Mouse (Mus musculus): ENCODE data around the gene St8sia1. TPM values are rescaled to one million over a fixed set of nuclear protein-coding genes. Genes with fewer than 3 reads are reported as not detected.

Gene St8sia1
- polyA plus RNA-seq, 1 experiment from 2014 or later: 1.4 TPM

DNA sequence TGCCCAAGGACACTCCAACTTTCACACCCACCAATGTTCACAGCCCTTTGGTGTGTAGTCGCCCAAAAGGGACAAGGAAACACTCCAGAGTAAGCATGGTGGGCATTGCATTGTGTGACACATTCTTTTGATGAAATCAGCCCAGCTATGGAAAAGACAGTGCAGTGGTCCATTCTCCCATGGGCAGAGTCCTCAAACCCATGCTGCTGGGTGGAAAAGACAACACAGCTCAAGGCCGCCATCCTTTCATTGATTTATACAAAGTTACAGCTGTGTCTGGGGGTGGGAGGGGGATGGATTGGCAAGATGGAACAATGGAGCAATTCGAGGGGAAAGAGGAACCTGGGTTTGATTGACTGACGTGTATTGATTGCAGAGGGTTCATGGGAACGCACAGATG lies 151.3 kb downstream of the St8sia1 start:
- Histone ChIP-seq H3K9me3 (ENCODE audit: control insufficient read depth, low read length) (no peaks in the 10 kb centered on the region), H3K27me3 (replicated peaks; ENCODE audit: control insufficient read depth, insufficient read depth, low read length) (no peaks in the 10 kb centered on the region), H3K36me3 (ENCODE audit: control insufficient read depth, insufficient read depth, low read length) (no peaks in the 10 kb centered on the region), H3K4me1 (ENCODE audit: control insufficient read depth, insufficient read depth, low read length) (peaks cover 6% of the 10 kb centered on the region; the same call in 1 of the 2 replicates), H3K4me2 (ENCODE audit: low read depth, low read length) (no peak overlapping the region), H3K4me3 (ENCODE audit: low read length) (no peak overlapping the region), H3K27ac (ENCODE audit: low read length) (no peak overlapping the region), H3K9ac (ENCODE audit: low read depth, low read length) (no peak overlapping the region)
- WGBS: 76% methylated on average over 5 of the region's 5 CpGs
- ATAC-seq: no peak

GRCm38 (mm10) chr6:142810239-142810638 lies 154.0 kb downstream of the St8sia1 start:
- Histone ChIP-seq H3K27me3 (replicated peaks; ENCODE audit: control insufficient read depth, insufficient read depth, low read length) (no peaks in the 10 kb centered on the region), H3K9me3 (ENCODE audit: control insufficient read depth, low read length) (no peaks in the 10 kb centered on the region), H3K36me3 (ENCODE audit: control insufficient read depth, insufficient read depth, low read length) (no peaks in the 10 kb centered on the region), H3K9ac (ENCODE audit: low read depth, low read length) (no peak overlapping the region), H3K4me3 (ENCODE audit: low read length) (no peak overlapping the region), H3K27ac (ENCODE audit: low read length) (no peak overlapping the region), H3K4me2 (ENCODE audit: low read depth, low read length) (no peak overlapping the region), H3K4me1 (ENCODE audit: control insufficient read depth, insufficient read depth, low read length) (peaks cover 6% of the 10 kb centered on the region; the same call in 1 of the 2 replicates)
- 76% methylated on average over 6 of the region's 6 CpGs for WGBS
- no peak for ATAC-seq

DNA sequence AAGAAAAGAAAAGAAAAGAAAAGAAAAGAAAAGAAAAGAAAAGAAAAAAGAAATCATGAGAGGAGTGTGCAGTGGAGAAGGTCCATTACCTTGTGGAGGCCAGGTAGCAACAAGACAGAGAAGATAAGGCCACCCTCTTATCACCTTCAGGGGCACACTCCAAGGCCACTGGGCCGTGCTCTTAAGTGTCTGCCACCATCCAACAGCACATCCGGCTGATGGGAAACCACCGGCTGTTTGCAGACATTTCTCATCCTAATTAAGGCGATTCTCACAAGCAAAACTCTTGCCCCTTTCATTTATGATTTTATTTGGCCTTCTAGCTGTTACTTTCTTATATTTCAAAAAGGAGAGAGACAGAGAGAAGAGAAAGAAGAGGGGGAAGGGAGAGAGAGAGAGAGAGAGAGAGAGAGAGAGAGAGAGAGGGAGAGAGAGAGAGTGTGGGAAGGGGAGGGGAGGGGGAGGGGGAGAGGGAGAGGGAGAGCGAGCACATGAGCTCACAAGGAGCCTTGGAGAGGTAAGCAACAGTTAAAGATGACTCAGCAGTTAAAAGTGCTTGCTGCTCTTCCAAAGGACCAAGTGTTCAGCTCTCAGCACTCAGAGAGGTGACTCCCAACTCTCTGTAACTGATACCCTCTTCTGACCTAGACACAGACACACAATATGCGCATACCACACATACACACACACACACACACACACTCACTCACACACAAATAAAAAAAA lies 154.7 kb downstream of the St8sia1 start:
- peak; percentile 81 for ATAC-seq
- Histone ChIP-seq H3K4me3 (ENCODE audit: low read length) (no peak overlapping the region), H3K9me3 (ENCODE audit: control insufficient read depth, low read length) (no peaks in the 10 kb centered on the region), H3K27me3 (replicated peaks; ENCODE audit: control insufficient read depth, insufficient read depth, low read length) (no peaks in the 10 kb centered on the region), H3K9ac (ENCODE audit: low read depth, low read length) (no peak overlapping the region), H3K4me1 (ENCODE audit: control insufficient read depth, insufficient read depth, low read length) (peaks cover 6% of the 10 kb centered on the region; the same call in 1 of the 2 replicates), H3K4me2 (ENCODE audit: low read depth, low read length) (no peak overlapping the region), H3K36me3 (ENCODE audit: control insufficient read depth, insufficient read depth, low read length) (no peaks in the 10 kb centered on the region), H3K27ac (ENCODE audit: low read length) (no peak overlapping the region)
- WGBS: 37% methylated on average over 6 of the region's 6 CpGs

DNA sequence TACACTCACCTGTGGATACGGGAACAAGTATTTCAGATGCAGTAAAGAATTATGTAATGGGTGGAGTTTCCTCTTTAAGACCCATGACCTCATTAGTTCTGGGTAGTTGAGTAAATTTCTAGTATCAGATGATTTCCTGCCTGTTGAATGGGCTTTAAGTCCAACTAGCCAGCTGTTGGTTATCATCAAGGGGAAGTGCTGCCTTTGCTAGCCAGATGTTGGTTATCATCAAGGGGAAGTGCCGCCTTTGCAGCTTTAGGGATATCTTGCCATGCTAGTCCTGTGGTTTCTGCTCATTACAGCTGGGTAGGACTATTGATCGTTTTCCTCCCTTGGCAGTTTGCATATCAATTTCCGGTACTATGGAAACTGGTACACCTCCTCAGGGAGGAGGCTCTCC lies 157.9 kb downstream of the St8sia1 start:
- Histone ChIP-seq H3K4me2 (ENCODE audit: low read depth, low read length) (no peak overlapping the region), H3K36me3 (ENCODE audit: control insufficient read depth, insufficient read depth, low read length) (no peaks in the 10 kb centered on the region), H3K4me3 (ENCODE audit: low read length) (no peak overlapping the region), H3K9ac (ENCODE audit: low read depth, low read length) (no peak overlapping the region), H3K9me3 (ENCODE audit: control insufficient read depth, low read length) (no peaks in the 10 kb centered on the region), H3K27me3 (replicated peaks; ENCODE audit: control insufficient read depth, insufficient read depth, low read length) (no peaks in the 10 kb centered on the region), H3K4me1 (ENCODE audit: control insufficient read depth, insufficient read depth, low read length) (no peaks in the 10 kb centered on the region), H3K27ac (ENCODE audit: low read length) (no peak overlapping the region)
- ATAC-seq: peak; percentile 19
- 73% methylated on average over 4 of the region's 4 CpGs for WGBS

GRCm38 (mm10) chr6:142804402-142804801 lies 159.8 kb downstream of the St8sia1 start, which contains the start of gene Sult6b2:
Gene Sult6b2 (minus strand): TSS chr6:142804502.
- Histone ChIP-seq H3K4me3 (ENCODE audit: low read length) (no peak within 1 kb of the TSS), H3K4me2 (ENCODE audit: low read depth, low read length) (no peak within 1 kb of the TSS), H3K9ac (ENCODE audit: low read depth, low read length) (no peak within 1 kb of the TSS), H3K27ac (ENCODE audit: low read length) (peak within 1 kb of the TSS; percentile 43), H3K36me3 (ENCODE audit: control insufficient read depth, insufficient read depth, low read length) (no peaks in the 10 kb centered on the region), H3K9me3 (ENCODE audit: control insufficient read depth, low read length) (no peaks in the 10 kb centered on the region), H3K4me1 (ENCODE audit: control insufficient read depth, insufficient read depth, low read length) (no peaks in the 10 kb centered on the region), H3K27me3 (replicated peaks; ENCODE audit: control insufficient read depth, insufficient read depth, low read length) (no peaks in the 10 kb centered on the region)
- peak; percentile 46 for ATAC-seq

GRCm38 (mm10) chr6:142802617-142803525 lies 161.4 kb downstream of the St8sia1 start:
- H3K4me2 ChIP-seq (ENCODE audit: low read depth, low read length): no peak overlapping the region
- H3K9me3 ChIP-seq (ENCODE audit: control insufficient read depth, low read length): no peaks in the 10 kb centered on the region
- no peaks in the 10 kb centered on the region for H3K36me3 ChIP-seq (ENCODE audit: control insufficient read depth, insufficient read depth, low read length)
- H3K4me3 ChIP-seq (ENCODE audit: low read length): no peak overlapping the region
- no peaks in the 10 kb centered on the region for H3K4me1 ChIP-seq (ENCODE audit: control insufficient read depth, insufficient read depth, low read length)
- H3K27ac ChIP-seq (ENCODE audit: low read length): no peak overlapping the region
- H3K27me3 ChIP-seq (replicated peaks; ENCODE audit: control insufficient read depth, insufficient read depth, low read length): no peaks in the 10 kb centered on the region
- WGBS: 46% methylated on average over 11 of the region's 11 CpGs
- no peak for ATAC-seq
- no peak overlapping the region for H3K9ac ChIP-seq (ENCODE audit: low read depth, low read length)

- Histone ChIP-seq H3K9me3 (ENCODE audit: control insufficient read depth, low read length) (no peaks in the 10 kb centered on the region), H3K27me3 (replicated peaks; ENCODE audit: control insufficient read depth, insufficient read depth, low read length) (no peaks in the 10 kb centered on the region), H3K9ac (ENCODE audit: low read depth, low read length) (no peak overlapping the region), H3K4me1 (ENCODE audit: control insufficient read depth, insufficient read depth, low read length) (no peaks in the 10 kb centered on the region), H3K4me3 (ENCODE audit: low read length) (no peak overlapping the region), H3K27ac (ENCODE audit: low read length) (no peak overlapping the region), H3K4me2 (ENCODE audit: low read depth, low read length) (no peak overlapping the region), H3K36me3 (ENCODE audit: control insufficient read depth, insufficient read depth, low read length) (no peaks in the 10 kb centered on the region)
- WGBS: 87% methylated on average over 5 of the region's 5 CpGs
- ATAC-seq: no peak
Observed at GRCm38 (mm10) chr6:142801687-142802086, 162.6 kb downstream of the St8sia1 start.

DNA sequence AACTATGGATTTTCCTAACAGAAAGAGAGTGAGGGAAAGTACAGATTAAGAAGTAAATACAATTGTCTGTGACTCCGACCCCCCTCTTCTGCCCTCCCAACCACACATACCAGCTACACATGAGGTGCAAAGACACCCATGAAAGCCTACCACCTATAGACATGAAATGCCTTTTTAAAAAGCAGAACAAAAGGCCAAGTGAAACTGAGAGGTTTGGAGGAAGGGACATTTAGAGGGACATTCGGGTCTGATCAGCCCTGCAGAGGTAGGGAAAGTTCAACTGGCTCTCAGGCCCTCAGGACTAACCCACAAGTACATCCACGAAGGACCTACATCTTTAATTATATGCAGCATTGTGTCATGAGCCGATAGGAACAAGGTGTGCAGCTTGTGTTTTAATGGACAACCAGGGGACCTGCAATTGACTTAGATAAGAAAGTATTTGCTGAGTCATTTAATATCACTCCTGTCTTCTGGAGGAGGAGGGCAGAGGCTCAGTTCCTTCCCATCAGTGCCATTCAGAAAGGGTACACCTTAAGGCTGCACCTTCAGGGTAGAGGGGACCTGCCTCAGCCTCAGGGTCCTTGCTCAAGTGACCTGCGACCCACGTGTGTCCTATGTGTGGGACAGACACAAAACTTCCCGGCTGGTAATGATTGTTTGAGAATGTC lies 164.4 kb downstream of the St8sia1 start:
- H3K4me1 ChIP-seq (ENCODE audit: control insufficient read depth, insufficient read depth, low read length): peaks cover 5% of the 10 kb centered on the region; the same call in 1 of the 2 replicates
- ATAC-seq: peak; percentile 57

DNA sequence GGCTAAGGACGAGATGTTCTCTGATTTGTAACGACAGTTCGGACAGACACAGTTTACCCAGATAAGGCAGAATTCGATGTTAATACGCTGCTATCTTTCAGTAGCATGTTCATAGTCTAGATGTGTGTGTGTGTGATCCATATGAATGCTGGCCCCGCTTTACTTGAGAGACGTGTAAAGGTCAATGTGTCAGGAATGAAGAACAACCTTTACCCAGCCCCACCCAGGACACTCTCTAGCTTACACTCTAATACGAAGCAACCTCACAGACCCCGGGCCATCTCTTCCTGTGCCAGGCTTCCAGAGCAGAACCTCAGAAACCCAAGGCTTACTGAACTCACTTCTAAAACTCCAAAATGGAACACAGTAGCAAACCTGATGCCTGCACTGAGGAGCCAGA lies 165.4 kb downstream of the St8sia1 start:
- peak overlapping the region; percentile 80 for H3K27ac ChIP-seq (ENCODE audit: low read length)
- ATAC-seq: peak; percentile 79
- peaks cover 5% of the 10 kb centered on the region; the same call in 1 of the 2 replicates for H3K4me1 ChIP-seq (ENCODE audit: control insufficient read depth, insufficient read depth, low read length)

More for the DNA sequence above, 164.4 kb downstream of the St8sia1 start:
- WGBS: 62% methylated on average over 7 of the region's 7 CpGs
- Histone ChIP-seq H3K9ac (ENCODE audit: low read depth, low read length) (no peak overlapping the region), H3K36me3 (ENCODE audit: control insufficient read depth, insufficient read depth, low read length) (no peaks in the 10 kb centered on the region), H3K27me3 (replicated peaks; ENCODE audit: control insufficient read depth, insufficient read depth, low read length) (no peaks in the 10 kb centered on the region), H3K9me3 (ENCODE audit: control insufficient read depth, low read length) (no peaks in the 10 kb centered on the region), H3K27ac (ENCODE audit: low read length) (peak overlapping the region; percentile 80), H3K4me2 (ENCODE audit: low read depth, low read length) (no peak overlapping the region), H3K4me3 (ENCODE audit: low read length) (no peak overlapping the region)

More for the DNA sequence above, 165.4 kb downstream of the St8sia1 start:
- Histone ChIP-seq H3K27me3 (replicated peaks; ENCODE audit: control insufficient read depth, insufficient read depth, low read length) (no peaks in the 10 kb centered on the region), H3K9me3 (ENCODE audit: control insufficient read depth, low read length) (no peaks in the 10 kb centered on the region), H3K9ac (ENCODE audit: low read depth, low read length) (no peak overlapping the region), H3K4me3 (ENCODE audit: low read length) (no peak overlapping the region), H3K4me2 (ENCODE audit: low read depth, low read length) (peak overlapping the region; percentile 27; the same call in 1 of the 2 replicates), H3K36me3 (ENCODE audit: control insufficient read depth, insufficient read depth, low read length) (no peaks in the 10 kb centered on the region)
- WGBS: 70% methylated on average over 9 of the region's 9 CpGs

Data from intestine, embryonic 16.5 days (tissue).